In the genomic region with DNA sequence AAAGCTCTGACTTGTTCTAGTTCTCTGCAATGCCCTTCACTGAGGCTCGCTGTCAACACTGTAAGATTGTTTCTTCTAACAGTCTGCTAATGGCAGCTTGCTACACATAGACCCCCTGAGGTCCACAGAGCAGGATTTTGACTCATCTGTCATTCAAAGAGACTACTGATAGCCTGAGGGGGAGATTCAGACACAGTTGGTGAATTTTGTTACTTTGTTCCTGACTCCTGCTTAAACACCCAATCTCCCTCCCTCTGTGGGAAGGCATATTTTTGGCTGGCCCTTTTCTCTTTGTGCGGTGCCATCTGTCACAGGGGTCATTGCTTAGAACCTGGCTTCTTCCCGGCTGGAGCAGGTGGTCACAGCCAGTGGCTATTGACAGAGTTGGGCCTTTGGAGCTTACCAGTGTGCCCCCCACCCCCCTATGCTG, we compare ENCODE assay signal across 11 mouse cellular contexts. TPM values are rescaled to one million over a fixed set of nuclear protein-coding genes. Genes with fewer than 3 reads are reported as not detected.
DNase-seq lines count a peak whose midpoint lies in the region; ATAC-seq lines count a peak whose summit lies in the region.
"Had no signal": no experiment of that assay in that cellular context is flagged by ENCODE, and none has a peak within 500 bp of the region (broad histone marks: within the 10 kb centered on the region; RNA-seq: fewer than 3 reads in every experiment).

No protein-coding gene starts in this region.

- DNase-seq in neural tube, embryonic 11.5 days (ENCODE audit: low spot score) = peak; percentile 52
- DNase-seq in neural tube, embryonic 10.5 days (ENCODE audit: extremely low spot score, low spot score) = no peak
- DNase-seq in embryonic facial prominence, embryonic 10.5 days (ENCODE audit: low spot score) = peak; percentile 30
- DNase-seq in retina, embryonic 14.5 days (ENCODE audit: low spot score) = peak; percentile 58
- DNase-seq in ovary, adult 18-20 months (ENCODE audit: low spot score) = no peak
- no peak for DNase-seq in kidney, adult 11 months
- DNase-seq in left cerebral cortex, adult 18-20 months (ENCODE audit: low spot score in 2 of 2) = no peak
- DNase-seq: B cell, adult 2 months had no signal

- H3K4me3 ChIP-seq in neural tube, embryonic 11.5 days (ENCODE audit: low read depth, low read length) = no peak overlapping the region
- H3K4me3 ChIP-seq in embryonic facial prominence, embryonic 10.5 days = no peak overlapping the region
- no peak overlapping the region for H3K4me3 ChIP-seq in hindbrain, embryonic 15.5 days
- H3K4me3 ChIP-seq: intestine, embryonic 15.5 days; lung, embryonic 15.5 days had no signal

- ATAC-seq in neural tube, embryonic 11.5 days (ENCODE audit: insufficient read depth, low FRiP score, low TSS enrichment) = 0 out of 2 replicates have a peak, but pooled peaks have one; percentile 62
- peak; percentile 63 for ATAC-seq in hindbrain, embryonic 15.5 days (ENCODE audit: low FRiP score, low read depth)
- ATAC-seq: intestine, embryonic 15.5 days had no signal

- H3K27ac ChIP-seq in neural tube, embryonic 11.5 days (ENCODE audit: low read depth, low read length) = peak overlapping the region; percentile 60
- peak overlapping the region; percentile 24; the same call in 1 of the 2 replicates for H3K27ac ChIP-seq in embryonic facial prominence, embryonic 10.5 days (replicated peaks)
- peak overlapping the region; percentile 65 for H3K27ac ChIP-seq in hindbrain, embryonic 15.5 days (replicated peaks)
- H3K27ac ChIP-seq: intestine, embryonic 15.5 days; lung, embryonic 15.5 days had no signal

- H3K9me3 ChIP-seq in neural tube, embryonic 11.5 days (ENCODE audit: control insufficient read depth, low read length) = no peaks in the 10 kb centered on the region
- no peaks in the 10 kb centered on the region for H3K9me3 ChIP-seq in embryonic facial prominence, embryonic 10.5 days
- H3K9me3 ChIP-seq in hindbrain, embryonic 15.5 days = no peaks in the 10 kb centered on the region
- H3K9me3 ChIP-seq: intestine, embryonic 15.5 days; lung, embryonic 15.5 days had no signal

- 26% methylated on average over 3 of the region's 3 CpGs for WGBS in neural tube, embryonic 11.5 days
- 15% methylated on average over 3 of the region's 3 CpGs for WGBS in embryonic facial prominence, embryonic 10.5 days
- 2% methylated on average over 3 of the region's 3 CpGs for WGBS in hindbrain, embryonic 15.5 days

- H3K4me2 ChIP-seq in neural tube, embryonic 11.5 days (ENCODE audit: low read depth) = no peak overlapping the region
- H3K4me2 ChIP-seq in hindbrain, embryonic 15.5 days = no peak overlapping the region
- H3K4me2 ChIP-seq: intestine, embryonic 15.5 days; lung, embryonic 15.5 days had no signal

- H3K4me1 ChIP-seq in neural tube, embryonic 11.5 days (ENCODE audit: control insufficient read depth, insufficient read depth, low read length) = peaks cover 14% of the 10 kb centered on the region
- H3K4me1 ChIP-seq in embryonic facial prominence, embryonic 10.5 days = peaks cover 53% of the 10 kb centered on the region
- peaks cover 38% of the 10 kb centered on the region for H3K4me1 ChIP-seq in hindbrain, embryonic 15.5 days (replicated peaks)
- H3K4me1 ChIP-seq: lung, embryonic 15.5 days had no signal

- H3K9ac ChIP-seq in neural tube, embryonic 11.5 days (ENCODE audit: low read length) = no peak overlapping the region; the same call in 1 of the 2 replicates
- H3K9ac ChIP-seq in hindbrain, embryonic 15.5 days = no peak overlapping the region
- H3K9ac ChIP-seq: intestine, embryonic 15.5 days; lung, embryonic 15.5 days had no signal

- H3K36me3 ChIP-seq in neural tube, embryonic 11.5 days (ENCODE audit: control insufficient read depth, insufficient read depth, low read length) = no peaks in the 10 kb centered on the region
- H3K36me3 ChIP-seq in embryonic facial prominence, embryonic 10.5 days (replicated peaks) = no peaks in the 10 kb centered on the region
- no peaks in the 10 kb centered on the region for H3K36me3 ChIP-seq in hindbrain, embryonic 15.5 days
- H3K36me3 ChIP-seq: intestine, embryonic 15.5 days; lung, embryonic 15.5 days had no signal

- no peaks in the 10 kb centered on the region for H3K27me3 ChIP-seq in neural tube, embryonic 11.5 days (ENCODE audit: control insufficient read depth, insufficient read depth, low read length)
- H3K27me3 ChIP-seq in embryonic facial prominence, embryonic 10.5 days (replicated peaks; ENCODE audit: low read depth, poor library complexity, severe bottlenecking) = no peaks in the 10 kb centered on the region
- no peaks in the 10 kb centered on the region for H3K27me3 ChIP-seq in hindbrain, embryonic 15.5 days
- H3K27me3 ChIP-seq: intestine, embryonic 15.5 days; lung, embryonic 15.5 days had no signal

RNA-seq across cellular contexts. Expression of a gene that starts 40.1 kb away (rescaled TPM):
- 9.7 and 12.7 TPM in 2 replicates for polyA plus RNA-seq in neural tube, embryonic 11.5 days (2014; fragmentation: Nextera tagmentation; extraction: Ambion mirVana)
- polyA plus RNA-seq in embryonic facial prominence, embryonic 10.5 days (2016; fragmentation: Nextera tagmentation; extraction: Ambion mirVana) = 7.3 and 8.1 TPM in 2 replicates
- polyA plus RNA-seq in hindbrain, embryonic 15.5 days (2015; fragmentation: Nextera tagmentation; extraction: Ambion mirVana) = 21.0 and 29.2 TPM in 2 replicates
- total RNA-seq in left cerebral cortex, adult 18-20 months (2021) = 100 to 1,000 TPM; 197 to 226 TPM

Comparison
In these comparisons a context has a peak if more than half of its experiments do, and no peak if none do; other contexts are left out.
1. DNase-seq: peak in neural tube, embryonic 11.5 days (single experiment), embryonic facial prominence, embryonic 10.5 days (single experiment) and retina, embryonic 14.5 days (single experiment); none in neural tube, embryonic 10.5 days (single experiment), ovary, adult 18-20 months (single experiment), kidney, adult 11 months (single experiment) and left cerebral cortex, adult 18-20 months (0 of 2).
2. Peak in every context shown above with its lines, with median percentiles within 50 percentile points of each other: H3K27ac ChIP-seq.